Mouse (Mus musculus): ENCODE results near the gene Masp1. TPM values are rescaled to one million over a fixed set of nuclear protein-coding genes. Genes with fewer than 3 reads are reported as not detected.

The Masp1 gene
- polyA plus RNA-seq, 1 experiment from 2014 or later, result 7.4 TPM

DNA sequence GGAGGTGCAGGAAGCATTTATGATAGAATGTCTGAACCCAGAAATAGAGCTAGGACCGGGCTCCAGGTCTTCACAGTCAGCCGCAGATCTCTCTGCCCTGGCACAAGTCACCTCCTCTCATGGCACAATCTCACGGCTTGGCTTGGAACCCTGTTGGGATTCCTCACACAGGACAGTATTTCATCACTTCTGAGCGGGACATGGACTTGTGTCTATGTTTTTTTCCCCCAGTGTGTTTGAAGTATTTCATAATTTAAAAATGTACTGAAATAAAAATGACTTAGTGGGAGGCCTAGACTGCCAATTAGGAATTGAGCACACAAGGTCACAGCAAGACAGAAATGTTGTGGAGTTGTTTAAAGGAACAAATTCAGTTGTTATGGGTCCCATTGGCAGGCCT lies 76.4 kb downstream of the Masp1 start:
- Histone ChIP-seq H3K36me3 (replicated peaks) (no peaks in the 10 kb centered on the region), H3K4me3 (no peak overlapping the region), H3K4me1 (no peaks in the 10 kb centered on the region), H3K9me3 (no peaks in the 10 kb centered on the region; the same call in 1 of the 2 replicates), H3K27ac (no peak overlapping the region), H3K27me3 (ENCODE audit: poor library complexity, severe bottlenecking) (no peaks in the 10 kb centered on the region)
- WGBS, result 86% methylated on average over 4 of the region's 4 CpGs
- no peak for DNase-seq (ENCODE audit: extremely low spot score, low spot score)

DNA sequence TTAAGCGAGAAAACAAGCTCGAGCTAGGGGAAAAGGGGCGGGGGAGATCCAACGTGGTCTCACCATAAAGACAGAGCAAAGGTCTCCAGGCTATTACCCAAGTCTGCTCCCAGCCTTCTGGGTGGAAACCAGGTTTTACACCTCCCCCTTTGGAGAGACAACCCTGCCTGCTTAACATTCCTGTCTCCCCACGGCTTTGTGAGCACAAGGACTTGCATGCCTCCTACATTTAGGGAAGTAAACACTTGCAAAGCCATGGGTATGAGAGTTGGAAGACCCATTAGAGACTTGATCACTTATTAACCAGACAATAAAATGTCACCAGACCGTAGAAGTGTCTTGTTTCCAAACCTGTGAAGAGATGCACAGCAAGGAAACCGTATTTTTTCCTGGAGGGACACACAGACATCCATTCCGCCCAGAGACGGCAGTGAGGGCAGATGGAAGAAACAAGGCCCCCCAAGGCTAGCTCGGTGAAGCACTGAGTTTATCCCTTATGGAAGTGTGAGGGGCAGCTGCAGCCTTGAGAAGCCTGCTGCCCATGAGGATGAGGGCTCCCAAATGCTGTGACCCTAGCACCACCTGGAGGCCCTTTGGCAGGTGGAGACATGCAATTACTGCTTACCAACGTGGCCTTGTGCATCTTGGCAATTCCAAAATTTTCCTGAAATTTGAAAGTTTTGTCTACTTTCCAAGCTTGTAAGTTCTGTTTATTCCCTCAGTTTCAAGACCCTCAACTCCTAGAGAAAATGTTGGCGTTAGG lies 83.0 kb downstream of the Masp1 start:
- H3K27me3 ChIP-seq (ENCODE audit: poor library complexity, severe bottlenecking), result no peaks in the 10 kb centered on the region
- no peaks in the 10 kb centered on the region for H3K4me1 ChIP-seq
- no peaks in the 10 kb centered on the region; the same call in 1 of the 2 replicates for H3K9me3 ChIP-seq
- no peaks in the 10 kb centered on the region for H3K36me3 ChIP-seq (replicated peaks)
- no peak for DNase-seq (ENCODE audit: extremely low spot score, low spot score)
- no peak overlapping the region for H3K4me3 ChIP-seq
- 78% methylated on average over 12 of the region's 12 CpGs for WGBS
- H3K27ac ChIP-seq, result no peak overlapping the region

DNA sequence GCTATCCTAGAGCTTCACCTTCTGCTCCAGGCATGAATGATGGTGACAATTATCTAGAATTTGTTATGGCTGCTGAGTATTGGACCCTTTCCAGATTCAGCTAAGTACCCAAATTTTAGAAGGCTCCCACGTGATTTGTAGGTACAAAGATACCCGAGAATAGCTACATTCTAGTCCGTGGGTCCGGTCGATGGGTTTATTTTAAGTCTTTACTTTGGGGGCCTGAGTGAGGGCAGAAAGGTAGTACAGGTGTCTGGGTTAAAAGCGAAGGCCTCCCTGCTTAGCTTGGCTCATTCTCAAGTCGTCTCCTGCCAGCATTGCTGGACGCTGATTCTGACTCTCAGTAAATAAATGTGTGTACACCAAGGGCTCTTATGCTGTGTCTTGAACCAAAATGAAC lies 90.6 kb downstream of the Masp1 start:
- Histone ChIP-seq H3K4me3 (no peak overlapping the region), H3K36me3 (replicated peaks) (no peaks in the 10 kb centered on the region), H3K4me1 (no peaks in the 10 kb centered on the region), H3K9me3 (no peaks in the 10 kb centered on the region), H3K27ac (no peak overlapping the region), H3K27me3 (ENCODE audit: poor library complexity, severe bottlenecking) (no peaks in the 10 kb centered on the region)
- 91% methylated on average over 8 of the region's 8 CpGs for WGBS
- DNase-seq (ENCODE audit: extremely low spot score, low spot score), result no peak

DNA sequence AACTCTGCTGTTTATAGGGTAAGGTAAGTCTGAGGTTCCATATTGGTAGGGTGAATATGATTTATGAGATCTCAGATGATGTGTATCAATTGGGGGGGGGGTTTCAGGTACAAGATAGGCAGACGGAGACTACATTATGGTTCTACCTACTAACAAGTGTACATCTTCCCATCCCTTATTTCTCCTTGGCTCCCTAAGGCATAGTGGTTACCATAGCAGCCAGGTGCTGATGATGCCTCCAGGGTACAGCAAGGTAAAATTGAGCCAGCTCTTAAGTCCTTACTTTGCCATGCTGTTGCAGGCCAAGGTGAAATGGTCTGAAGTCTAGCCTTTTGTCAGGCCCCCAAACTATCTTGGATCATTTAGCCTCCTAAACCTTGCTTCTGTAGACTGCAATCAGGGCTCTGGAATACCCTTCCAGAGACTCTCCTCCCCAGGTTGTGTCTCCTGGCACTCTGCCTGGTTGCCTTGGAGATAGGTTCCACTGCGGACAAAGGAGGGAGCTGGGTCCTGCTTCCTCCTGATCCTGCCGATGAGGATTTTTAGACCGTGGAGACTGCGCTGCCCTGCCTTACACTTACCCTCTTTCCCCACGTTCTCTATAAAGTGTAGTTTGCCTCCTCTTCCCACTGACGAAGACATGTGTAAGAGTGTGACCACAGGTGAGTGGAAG lies 91.8 kb downstream of the Masp1 start, which contains the start of gene Rtp1:
Rtp1 (plus strand) TSS at position 487 of the 673 bp plus-strand sequence.
- H3K27ac ChIP-seq, result no peak within 1 kb of the TSS
- DNase-seq (ENCODE audit: extremely low spot score, low spot score), result no peak
- WGBS, result 90% methylated on average over 7 of the region's 7 CpGs
- no peak within 1 kb of the TSS for H3K4me3 ChIP-seq
- no peaks in the 10 kb centered on the region for H3K4me1 ChIP-seq
- no peaks in the 10 kb centered on the region for H3K27me3 ChIP-seq (ENCODE audit: poor library complexity, severe bottlenecking)
- H3K9me3 ChIP-seq, result no peaks in the 10 kb centered on the region
- no peaks in the 10 kb centered on the region for H3K36me3 ChIP-seq (replicated peaks)

DNA sequence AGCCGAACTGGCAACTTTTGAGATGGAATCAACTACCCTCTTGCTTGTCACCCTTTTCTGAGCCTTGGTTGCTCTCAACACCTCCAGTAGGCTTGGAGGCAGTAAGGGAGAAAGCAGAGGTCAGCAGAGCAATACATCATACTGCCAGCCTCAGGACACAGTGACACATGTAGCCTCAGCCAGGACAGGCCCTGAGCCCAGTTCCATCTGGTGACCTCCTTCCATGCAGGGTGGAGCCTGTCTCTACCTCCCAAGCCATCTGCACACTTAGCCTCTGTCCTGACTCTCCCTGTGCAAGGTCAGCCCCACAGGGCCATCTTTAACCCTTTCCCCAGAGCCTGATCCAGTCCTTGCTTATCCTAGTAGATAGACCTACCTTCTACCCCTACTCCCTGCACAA lies 92.9 kb downstream of the Masp1 start:
- no peaks in the 10 kb centered on the region for H3K36me3 ChIP-seq (replicated peaks)
- WGBS, result 92% methylated on average over 1 of the region's 1 CpGs
- H3K27ac ChIP-seq, result no peak overlapping the region
- H3K9me3 ChIP-seq, result no peaks in the 10 kb centered on the region
- no peaks in the 10 kb centered on the region for H3K27me3 ChIP-seq (ENCODE audit: poor library complexity, severe bottlenecking)
- DNase-seq (ENCODE audit: extremely low spot score, low spot score), result no peak
- no peaks in the 10 kb centered on the region for H3K4me1 ChIP-seq
- H3K4me3 ChIP-seq, result no peak overlapping the region

DNA sequence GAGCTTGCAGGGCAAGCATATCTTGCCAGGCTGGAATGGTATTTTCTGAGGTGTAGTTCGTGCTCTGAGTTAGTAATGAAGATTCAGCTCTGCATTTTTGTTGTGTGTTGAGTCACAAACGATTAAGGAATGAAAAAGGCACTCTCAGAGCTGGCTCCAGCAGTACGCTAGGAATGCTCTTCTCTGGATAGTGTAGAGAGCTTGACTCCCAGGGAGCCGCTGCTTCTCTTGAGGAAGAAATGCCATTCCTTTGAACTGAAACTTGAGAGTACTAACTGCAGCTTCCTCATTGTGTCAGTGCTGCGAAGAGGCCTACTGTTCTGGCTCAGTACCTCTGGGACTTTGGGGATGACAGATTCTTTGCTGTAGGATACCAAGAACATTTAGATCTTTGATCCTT lies 96.8 kb downstream of the Masp1 start:
- no peak for DNase-seq (ENCODE audit: extremely low spot score, low spot score)
- Histone ChIP-seq H3K36me3 (replicated peaks) (no peaks in the 10 kb centered on the region), H3K27me3 (ENCODE audit: poor library complexity, severe bottlenecking) (no peaks in the 10 kb centered on the region; the same call in 1 of the 2 replicates), H3K4me1 (no peaks in the 10 kb centered on the region), H3K4me3 (no peak overlapping the region), H3K27ac (no peak overlapping the region), H3K9me3 (no peaks in the 10 kb centered on the region)
- 74% methylated on average over 5 of the region's 5 CpGs for WGBS

DNA sequence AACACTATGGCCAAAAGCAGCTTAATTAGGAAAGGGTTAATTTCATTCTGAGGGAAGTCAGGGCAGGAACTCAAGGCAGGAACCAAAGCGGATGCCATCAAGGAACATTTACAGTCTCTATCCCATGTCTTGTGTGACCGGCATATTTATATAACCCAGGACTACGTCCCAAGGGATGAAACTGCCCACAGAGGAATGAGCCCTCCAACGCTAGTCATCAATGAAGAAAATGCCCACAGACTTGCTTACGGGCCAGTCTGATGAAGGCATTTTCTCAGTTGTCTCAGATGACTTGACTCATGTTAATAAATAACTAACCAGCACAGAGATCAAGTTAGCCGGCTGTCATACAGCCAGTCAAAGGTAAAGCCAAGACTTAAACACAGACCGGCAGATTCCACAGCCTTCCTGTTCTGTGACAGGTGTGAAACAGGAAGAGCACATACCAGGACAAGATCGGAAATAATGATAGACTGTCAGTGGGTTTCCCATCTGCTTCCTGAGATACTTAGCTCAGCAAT lies 101.0 kb downstream of the Masp1 start:
- 91% methylated on average over 8 of the region's 8 CpGs for WGBS
- no peak for DNase-seq (ENCODE audit: extremely low spot score, low spot score)

DNA sequence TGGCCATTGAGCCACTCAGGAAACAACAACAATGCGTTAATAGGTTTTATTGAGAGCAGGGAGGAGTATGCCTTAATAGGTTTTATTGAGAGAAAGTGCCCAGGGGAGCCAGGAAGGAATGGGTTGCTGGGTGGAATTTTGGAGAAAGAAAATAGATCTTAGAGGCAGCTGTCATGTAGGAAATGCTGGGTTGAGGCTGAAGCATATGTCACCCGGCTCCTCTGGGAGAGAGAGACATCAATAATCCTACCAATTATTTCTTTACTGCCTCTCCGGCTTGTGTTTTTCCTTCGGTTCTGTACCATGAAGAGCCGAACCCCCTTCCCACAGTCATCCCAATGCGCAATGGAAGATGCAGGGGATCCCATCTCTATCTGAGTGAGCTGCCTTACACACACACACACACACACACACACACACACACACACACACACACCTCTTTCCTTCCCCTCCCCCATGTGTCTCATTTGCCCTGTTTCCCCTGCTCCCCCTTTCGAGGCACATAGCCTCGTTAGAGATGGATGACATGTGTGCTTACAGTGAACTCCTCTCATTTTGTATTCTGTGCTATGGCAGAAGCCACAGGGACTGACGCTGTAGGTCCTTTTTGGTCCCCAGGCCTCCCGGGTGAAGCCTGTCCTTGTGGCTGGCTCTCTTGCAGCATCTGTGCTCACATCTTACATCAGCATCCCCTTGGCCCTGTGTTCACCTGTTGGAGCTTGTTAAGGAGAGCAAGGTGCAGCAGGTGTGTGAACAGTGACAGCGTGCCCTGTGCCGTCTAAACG lies 103.0 kb downstream of the Masp1 start:
- Histone ChIP-seq H3K36me3 (replicated peaks) (no peaks in the 10 kb centered on the region), H3K27me3 (ENCODE audit: poor library complexity, severe bottlenecking) (peaks cover 4% of the 10 kb centered on the region; the same call in 1 of the 2 replicates), H3K27ac (no peak overlapping the region), H3K9me3 (no peaks in the 10 kb centered on the region), H3K4me3 (no peak overlapping the region), H3K4me1 (peaks cover 21% of the 10 kb centered on the region)
- 77% methylated on average over 13 of the region's 13 CpGs for WGBS
- no peak for DNase-seq (ENCODE audit: extremely low spot score, low spot score)

More for the DNA sequence above, 101.0 kb downstream of the Masp1 start:
- Histone ChIP-seq H3K4me1 (peaks cover 21% of the 10 kb centered on the region), H3K27me3 (ENCODE audit: poor library complexity, severe bottlenecking) (peaks cover 4% of the 10 kb centered on the region; the same call in 1 of the 2 replicates), H3K27ac (no peak overlapping the region), H3K4me3 (no peak overlapping the region), H3K9me3 (no peaks in the 10 kb centered on the region), H3K36me3 (replicated peaks) (no peaks in the 10 kb centered on the region)

DNA sequence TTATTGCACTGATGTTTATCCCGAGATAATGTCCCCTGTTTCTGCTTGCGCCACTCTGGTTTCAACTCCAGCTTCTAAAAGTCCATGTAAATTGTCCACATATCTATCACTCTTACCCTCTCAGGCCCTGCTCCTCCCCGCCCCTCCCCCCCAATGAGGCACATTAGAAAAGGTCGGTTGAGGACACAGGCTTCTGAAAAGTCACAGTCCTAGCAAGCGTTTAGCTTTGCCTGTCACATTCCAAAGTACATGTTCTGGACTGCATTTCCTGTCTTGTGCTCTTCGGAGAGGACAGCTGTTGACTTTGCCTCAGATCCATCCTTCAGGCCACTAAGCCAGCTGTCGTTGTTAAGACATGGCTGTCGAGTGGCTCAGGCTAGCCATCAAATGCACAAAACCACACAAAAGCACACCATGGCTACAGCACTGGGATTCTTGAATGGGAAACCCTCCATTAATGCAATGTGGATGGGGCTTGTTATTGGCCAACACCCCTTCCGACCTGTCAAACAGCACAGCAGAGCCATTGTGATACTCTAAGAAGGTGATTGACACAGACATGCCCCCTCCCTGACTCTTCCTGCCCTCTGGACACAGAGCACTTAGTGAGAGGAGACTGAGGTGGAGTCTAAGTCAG lies 103.8 kb downstream of the Masp1 start:
- no peaks in the 10 kb centered on the region for H3K36me3 ChIP-seq (replicated peaks)
- H3K4me1 ChIP-seq, result peaks cover 21% of the 10 kb centered on the region
- no peak for DNase-seq (ENCODE audit: extremely low spot score, low spot score)
- H3K4me3 ChIP-seq, result no peak overlapping the region
- no peak overlapping the region for H3K27ac ChIP-seq
- 54% methylated on average over 9 of the region's 9 CpGs for WGBS
- peaks cover 4% of the 10 kb centered on the region; the same call in 1 of the 2 replicates for H3K27me3 ChIP-seq (ENCODE audit: poor library complexity, severe bottlenecking)
- no peaks in the 10 kb centered on the region for H3K9me3 ChIP-seq

DNA sequence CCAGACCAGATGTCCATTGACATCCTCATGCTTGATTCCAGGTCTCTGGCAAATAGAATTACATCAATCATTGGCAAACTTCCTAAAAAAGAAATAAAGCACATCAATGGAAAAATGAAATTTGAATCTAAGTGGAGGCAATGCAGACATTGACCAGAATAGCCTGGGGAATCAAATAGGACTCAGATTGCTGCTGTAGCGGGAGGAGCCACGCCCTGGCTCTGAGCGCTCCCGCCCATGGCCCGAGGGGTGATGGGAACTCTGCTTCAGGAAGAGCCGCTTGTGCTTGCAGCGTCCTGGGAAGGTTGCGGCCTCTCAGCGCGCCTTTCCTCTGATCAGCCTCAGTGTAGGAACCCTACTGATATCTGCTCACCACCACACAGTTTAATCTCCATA lies 104.4 kb downstream of the Masp1 start:
- 0 out of 2 replicates have a peak overlapping the region, but pooled peaks have one; percentile 14 for H3K4me3 ChIP-seq
- H3K4me1 ChIP-seq, result peaks cover 21% of the 10 kb centered on the region
- 34% methylated on average over 10 of the region's 10 CpGs for WGBS
- peaks cover 4% of the 10 kb centered on the region; the same call in 1 of the 2 replicates for H3K27me3 ChIP-seq (ENCODE audit: poor library complexity, severe bottlenecking)
- DNase-seq (ENCODE audit: extremely low spot score, low spot score), result no peak
- H3K36me3 ChIP-seq (replicated peaks), result no peaks in the 10 kb centered on the region
- H3K9me3 ChIP-seq, result no peaks in the 10 kb centered on the region
- H3K27ac ChIP-seq, result no peak overlapping the region

DNA sequence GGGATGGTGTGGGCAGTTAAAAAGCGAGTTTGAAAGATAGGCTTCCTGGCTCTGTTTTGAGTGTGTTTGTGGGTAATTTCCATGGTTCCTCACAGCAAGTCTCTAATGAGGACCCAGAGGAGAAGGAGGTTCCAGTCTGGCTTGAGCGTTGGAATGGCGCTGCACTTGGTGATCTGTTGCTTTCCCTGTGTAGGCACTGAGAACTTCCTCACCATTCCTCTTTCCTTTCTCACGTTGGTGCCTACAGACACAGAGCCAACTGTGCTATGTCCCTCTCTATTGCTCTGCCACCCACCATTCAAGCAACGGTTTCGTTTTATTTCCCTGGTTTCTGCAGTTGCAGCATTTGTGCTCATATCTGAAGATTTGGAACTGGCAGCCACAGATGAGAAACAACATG lies 107.7 kb downstream of the Masp1 start:
- no peaks in the 10 kb centered on the region for H3K9me3 ChIP-seq
- H3K27ac ChIP-seq, result no peak overlapping the region
- H3K27me3 ChIP-seq (ENCODE audit: poor library complexity, severe bottlenecking), result 0 out of 2 replicates have a peak, but pooled peaks cover 2% of the 10 kb centered on the region
- no peak overlapping the region for H3K4me3 ChIP-seq
- H3K36me3 ChIP-seq (replicated peaks), result no peaks in the 10 kb centered on the region
- H3K4me1 ChIP-seq, result peaks cover 20% of the 10 kb centered on the region
- no peak for DNase-seq (ENCODE audit: extremely low spot score, low spot score)
- 83% methylated on average over 6 of the region's 6 CpGs for WGBS

Measured in forebrain, embryonic 10.5 days (tissue).